In genomic region chr17:87178596-87179590, GRCm38 (mm10) we compare ENCODE assay signal across 9 mouse cellular contexts.
DNase-seq lines count a peak whose midpoint lies in the region; ATAC-seq lines count a peak whose summit lies in the region.
"Had no signal": no experiment of that assay in that cellular context is flagged by ENCODE, and none has a peak within 500 bp of the region (broad histone marks: within the 10 kb centered on the region; RNA-seq: fewer than 3 reads in every experiment).

No protein-coding gene starts in this region.

- H3K4me2 ChIP-seq in embryonic facial prominence, embryonic 15.5 days (replicated peaks) = no peak overlapping the region
- H3K4me2 ChIP-seq: hindbrain, embryonic 15.5 days had no signal

- 39% methylated on average over 16 of the region's 16 CpGs for WGBS in embryonic facial prominence, embryonic 15.5 days

- 0 out of 2 replicates have a peak, but pooled peaks have one; percentile 31 for ATAC-seq in embryonic facial prominence, embryonic 15.5 days (ENCODE audit: insufficient number of reproducible peaks, low FRiP score, low TSS enrichment, low read depth)
- ATAC-seq in inflammation-experienced regulatory T-cells, adult 6 months = no peak
- no peak for ATAC-seq in erythroblast, adult 5-6 weeks (replicated peaks; ENCODE audit: low FRiP score, poor library complexity, severe bottlenecking)

- no peak overlapping the region for H3K9ac ChIP-seq in embryonic facial prominence, embryonic 15.5 days
- H3K9ac ChIP-seq: hindbrain, embryonic 15.5 days had no signal

- H3K27me3 ChIP-seq in embryonic facial prominence, embryonic 15.5 days = no peaks in the 10 kb centered on the region
- H3K27me3 ChIP-seq: hindbrain, embryonic 15.5 days had no signal

- H3K27ac ChIP-seq in embryonic facial prominence, embryonic 15.5 days (replicated peaks) = peak overlapping the region; percentile 36; the same call in 1 of the 2 replicates
- H3K27ac ChIP-seq: hindbrain, embryonic 15.5 days; macrophage had no signal

- H3K9me3 ChIP-seq in embryonic facial prominence, embryonic 15.5 days (replicated peaks) = no peaks in the 10 kb centered on the region
- H3K9me3 ChIP-seq: hindbrain, embryonic 15.5 days had no signal

- H3K4me3 ChIP-seq in embryonic facial prominence, embryonic 15.5 days (replicated peaks) = no peak overlapping the region
- H3K4me3 ChIP-seq: hindbrain, embryonic 15.5 days had no signal

- peaks cover 52% of the 10 kb centered on the region for H3K4me1 ChIP-seq in embryonic facial prominence, embryonic 15.5 days

- DNase-seq in right cerebral cortex, adult 18-20 months = peak; percentile 41
- DNase-seq in right cerebral cortex, postnatal 4 days = no peak
- DNase-seq in heart, postnatal 25 days (ENCODE audit: low spot score) = peak; percentile 58
- peak; percentile 50 to 59 for DNase-seq in right cerebral cortex, adult 2 months (ENCODE audit: low spot score in 2 of 2)

- H3K36me3 ChIP-seq in embryonic facial prominence, embryonic 15.5 days = no peaks in the 10 kb centered on the region
- H3K36me3 ChIP-seq: hindbrain, embryonic 15.5 days had no signal

- intact Hi-C loops in heart, postnatal 25 days (cut with DNase I) = no loop called here
